ENCODE assay signal across 8 mouse cellular contexts in the genomic region with DNA sequence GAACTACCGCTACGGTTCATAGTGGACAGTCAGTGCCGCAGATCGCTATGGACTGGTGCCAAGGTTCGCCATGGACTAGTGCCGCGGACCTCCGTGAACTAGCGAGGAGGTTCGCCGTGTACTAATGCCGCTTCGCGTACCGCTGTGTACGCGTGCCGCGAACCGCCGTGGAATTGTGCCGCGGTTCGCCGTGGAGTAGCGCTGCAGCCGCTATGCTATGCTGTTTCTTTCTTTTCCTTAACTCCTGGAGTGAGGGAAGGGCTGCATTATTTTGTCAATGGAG.
DNase-seq lines count a peak whose midpoint lies in the region; ATAC-seq lines count a peak whose summit lies in the region.

No protein-coding gene starts in this region.

- 47% methylated on average over 27 of the region's 27 CpGs for WGBS in forebrain, embryonic 11.5 days
- WGBS in kidney, embryonic 15.5 days: 51% methylated on average over 27 of the region's 27 CpGs
- WGBS in midbrain, embryonic 14.5 days: 54% methylated on average over 27 of the region's 27 CpGs

- peak overlapping the region; percentile 51 for H3K4me2 ChIP-seq in forebrain, embryonic 11.5 days (ENCODE audit: low read depth, low read length, severe bottlenecking)
- H3K4me2 ChIP-seq in kidney, embryonic 15.5 days: peak overlapping the region; percentile 66
- peak overlapping the region; percentile 51 for H3K4me2 ChIP-seq in midbrain, embryonic 14.5 days (ENCODE audit: low read length)

- H3K27ac ChIP-seq in forebrain, embryonic 11.5 days (ENCODE audit: low read depth, low read length): no peak overlapping the region
- H3K27ac ChIP-seq in kidney, embryonic 15.5 days: no peak overlapping the region
- H3K27ac ChIP-seq in midbrain, embryonic 14.5 days (replicated peaks; ENCODE audit: low read depth, low read length): no peak overlapping the region

- peaks cover 6% of the 10 kb centered on the region for H3K4me1 ChIP-seq in forebrain, embryonic 11.5 days (replicated peaks; ENCODE audit: control insufficient read depth, insufficient read depth, low read length)
- peaks cover 19% of the 10 kb centered on the region for H3K4me1 ChIP-seq in kidney, embryonic 15.5 days
- no peaks in the 10 kb centered on the region for H3K4me1 ChIP-seq in midbrain, embryonic 14.5 days (ENCODE audit: control insufficient read depth, insufficient read depth, low read length)

- H3K9me3 ChIP-seq in forebrain, embryonic 11.5 days (ENCODE audit: control insufficient read depth, low read length): peaks cover 32% of the 10 kb centered on the region
- peaks cover 28% of the 10 kb centered on the region for H3K9me3 ChIP-seq in kidney, embryonic 15.5 days (replicated peaks)
- H3K9me3 ChIP-seq in midbrain, embryonic 14.5 days (ENCODE audit: control insufficient read depth, low read length): peaks cover 43% of the 10 kb centered on the region

- peaks cover 2% of the 10 kb centered on the region; the same call in 1 of the 2 replicates for H3K27me3 ChIP-seq in forebrain, embryonic 11.5 days (ENCODE audit: control insufficient read depth, insufficient read depth, low read length)
- H3K27me3 ChIP-seq in kidney, embryonic 15.5 days: 0 out of 2 replicates have a peak, but pooled peaks cover 4% of the 10 kb centered on the region
- H3K27me3 ChIP-seq in midbrain, embryonic 14.5 days (ENCODE audit: control insufficient read depth, insufficient read depth, low read length): no peaks in the 10 kb centered on the region

- DNase-seq in left cerebral cortex, postnatal 4 days: peak; percentile 37
- DNase-seq in left cerebral cortex, postnatal 36 days (ENCODE audit: low spot score in 2 of 2): no peak
- no peak for DNase-seq in forebrain, embryonic 11.5 days (ENCODE audit: low spot score)
- peak; percentile 49 for DNase-seq in midbrain, embryonic 14.5 days
- DNase-seq in thymus, postnatal 10 days (ENCODE audit: low spot score in 2 of 2): no peak
- no peak for DNase-seq in c-Kit-positive CD71-positive TER-119-positive erythroid progenitor cells, embryonic 14.5 days (ENCODE audit: low spot score)

- intact Hi-C loops in left cerebral cortex, postnatal 4 days (cut with DNase I): no loop called here
- intact Hi-C loops in left cerebral cortex, postnatal 36 days (cut with DNase I): no loop called here

- ATAC-seq in forebrain, embryonic 11.5 days (replicated peaks; ENCODE audit: low FRiP score): no peak
- no peak for ATAC-seq in kidney, embryonic 15.5 days (replicated peaks; ENCODE audit: low FRiP score)
- no peak for ATAC-seq in midbrain, embryonic 14.5 days (ENCODE audit: low FRiP score, low TSS enrichment)
- no peak for ATAC-seq in megakaryocyte-erythroid progenitor cell, adult 5-6 weeks (replicated peaks; ENCODE audit: low FRiP score, low TSS enrichment, poor library complexity, severe bottlenecking)

- peak overlapping the region; percentile 21 for H3K4me3 ChIP-seq in forebrain, embryonic 11.5 days (ENCODE audit: low read depth, low read length)
- peak overlapping the region; percentile 40 for H3K4me3 ChIP-seq in kidney, embryonic 15.5 days (replicated peaks)
- H3K4me3 ChIP-seq in midbrain, embryonic 14.5 days (replicated peaks; ENCODE audit: low read depth, low read length): peak overlapping the region; percentile 17

- no peak overlapping the region for H3K9ac ChIP-seq in forebrain, embryonic 11.5 days (ENCODE audit: low read length)
- H3K9ac ChIP-seq in kidney, embryonic 15.5 days: 0 out of 2 replicates have a peak overlapping the region, but pooled peaks have one; percentile 12
- H3K9ac ChIP-seq in midbrain, embryonic 14.5 days (replicated peaks; ENCODE audit: low read length): 0 out of 2 replicates have a peak overlapping the region, but pooled peaks have one; percentile 23

- H3K36me3 ChIP-seq in forebrain, embryonic 11.5 days (ENCODE audit: control insufficient read depth, insufficient read depth, low read length): no peaks in the 10 kb centered on the region
- H3K36me3 ChIP-seq in kidney, embryonic 15.5 days: no peaks in the 10 kb centered on the region
- no peaks in the 10 kb centered on the region for H3K36me3 ChIP-seq in midbrain, embryonic 14.5 days (ENCODE audit: control insufficient read depth, insufficient read depth, low read length)

Comparison
In these comparisons a context has a peak if more than half of its experiments do, and no peak if none do; other contexts are left out.
1. DNase-seq: peak in left cerebral cortex, postnatal 4 days (single experiment) and midbrain, embryonic 14.5 days (single experiment); none in left cerebral cortex, postnatal 36 days (0 of 2), forebrain, embryonic 11.5 days (single experiment), thymus, postnatal 10 days (0 of 2) and c-Kit-positive CD71-positive TER-119-positive erythroid progenitor cells, embryonic 14.5 days (single experiment).
2. Peak in every context shown above with its lines, with median percentiles within 50 percentile points of each other: H3K4me2 ChIP-seq and H3K4me3 ChIP-seq.